Mouse (Mus musculus): ENCODE results near the gene Rasip1. TPM values are rescaled to one million over a fixed set of nuclear protein-coding genes. Genes with fewer than 3 reads are reported as not detected.

The Rasip1 gene
- total RNA-seq (2017): not detected in 2 replicates

DNA sequence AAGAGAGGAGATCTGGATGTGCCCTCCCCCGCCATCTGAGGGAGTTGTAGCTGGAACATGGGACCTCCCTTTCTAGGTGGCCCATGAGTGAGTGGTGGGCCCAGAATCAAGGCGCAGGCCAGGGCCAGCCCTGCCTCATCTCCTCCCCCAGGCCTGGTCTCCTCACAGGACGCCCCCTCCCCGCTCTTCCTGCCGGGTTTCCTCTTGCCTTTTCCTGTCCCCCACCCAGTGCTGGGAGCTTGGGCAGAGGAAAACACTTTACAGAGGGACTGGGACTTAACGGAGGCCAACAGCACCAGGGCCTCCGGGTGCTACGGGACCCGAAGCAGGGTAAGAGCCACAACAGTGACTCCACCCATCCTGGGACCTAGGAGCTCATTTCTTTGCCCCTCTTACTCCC lies at the start of gene Rasip1:
TSS of gene Rasip1 (plus strand) at position 228 of the 400 bp plus-strand sequence.
- ATAC-seq (replicated peaks; ENCODE audit: low read depth, poor library complexity, severe bottlenecking): no peak

DNA sequence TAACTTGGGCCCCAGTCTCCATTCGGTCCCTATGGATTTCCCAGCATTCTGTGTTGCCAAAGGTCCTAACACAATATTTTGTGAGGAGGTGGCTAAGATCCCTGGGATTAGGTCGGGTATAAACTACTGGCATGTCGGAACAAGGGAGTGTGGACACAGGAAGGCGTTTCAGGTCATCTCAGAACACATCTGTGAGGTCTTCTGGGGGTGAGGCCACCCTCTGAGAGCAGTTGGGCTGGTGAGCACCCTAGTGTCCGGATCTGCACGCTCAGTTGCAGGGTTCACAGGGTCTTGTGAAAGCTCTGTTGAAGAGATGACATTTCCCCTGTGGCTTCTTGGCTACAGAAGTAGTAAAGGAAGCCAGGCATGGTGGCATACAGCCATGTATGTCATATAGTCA lies 41.4 kb upstream of the Rasip1 start:
- no peak for ATAC-seq (replicated peaks; ENCODE audit: low read depth, poor library complexity, severe bottlenecking)

DNA sequence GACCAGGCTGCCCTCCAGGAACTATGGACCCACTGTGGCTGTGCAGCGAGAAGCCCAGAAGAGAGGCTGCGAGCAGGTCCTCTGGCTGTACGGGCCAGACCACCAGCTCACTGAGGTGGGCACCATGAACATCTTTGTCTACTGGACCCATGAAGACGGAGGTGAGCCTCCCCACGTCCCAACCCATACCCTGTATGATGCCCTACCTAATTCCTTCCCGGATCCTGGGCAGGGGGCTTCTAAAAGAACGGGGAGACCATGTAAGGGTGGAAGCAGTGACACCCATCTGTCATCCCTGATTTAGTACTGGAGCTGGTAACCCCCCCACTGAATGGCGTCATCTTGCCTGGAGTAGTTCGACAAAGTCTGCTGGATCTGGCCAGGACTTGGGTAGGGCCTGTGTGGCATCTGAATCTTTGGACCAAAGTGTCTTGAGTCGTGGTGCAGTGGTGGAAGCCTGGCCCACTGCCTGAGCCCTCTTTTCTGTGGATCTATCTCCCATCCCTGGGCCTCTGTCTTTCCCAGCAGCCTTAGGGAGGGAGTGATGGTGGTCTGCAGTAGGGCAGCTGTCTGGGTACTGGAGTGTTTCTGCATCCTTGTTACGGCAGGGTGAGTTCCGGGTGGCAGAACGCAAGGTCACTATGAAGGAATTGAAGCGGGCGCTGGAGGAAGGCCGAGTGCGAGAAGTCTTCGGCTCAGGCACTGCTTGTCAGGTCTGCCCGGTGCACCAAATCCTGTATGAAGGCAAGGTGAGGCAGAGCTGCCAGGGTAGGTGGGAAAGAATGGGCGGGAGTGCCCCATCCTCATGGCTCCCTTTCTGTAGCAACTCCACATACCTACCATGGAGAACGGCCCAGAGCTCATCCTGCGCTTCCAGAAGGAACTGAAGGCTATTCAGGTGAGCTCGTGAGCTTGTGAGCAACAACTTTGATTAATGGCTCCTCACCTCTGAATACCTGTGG lies 39.4 kb upstream of the Rasip1 start:
- ATAC-seq (replicated peaks; ENCODE audit: low read depth, poor library complexity, severe bottlenecking): no peak

DNA sequence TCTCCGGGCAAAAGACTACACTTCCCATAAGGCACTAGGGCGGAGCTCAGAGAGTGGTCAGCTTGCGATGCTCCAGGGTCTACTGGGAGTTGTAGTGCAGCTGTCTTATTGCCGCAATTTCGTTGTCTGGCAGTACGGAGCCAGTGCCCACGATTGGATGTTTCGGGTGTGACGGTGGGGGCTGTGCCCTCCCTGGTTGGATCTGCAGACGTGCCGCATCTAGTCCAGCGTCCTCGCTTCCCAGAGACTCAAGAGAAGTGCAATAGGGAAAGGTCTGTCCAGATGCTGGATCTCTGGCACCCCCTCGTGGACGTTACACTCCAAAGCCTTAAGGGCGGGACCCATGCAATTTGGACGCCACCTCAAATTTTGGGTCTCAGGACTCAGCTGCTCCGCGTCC lies 38.1 kb upstream of the Rasip1 start:
- peak; percentile 86 for ATAC-seq (replicated peaks; ENCODE audit: low read depth, poor library complexity, severe bottlenecking)

DNA sequence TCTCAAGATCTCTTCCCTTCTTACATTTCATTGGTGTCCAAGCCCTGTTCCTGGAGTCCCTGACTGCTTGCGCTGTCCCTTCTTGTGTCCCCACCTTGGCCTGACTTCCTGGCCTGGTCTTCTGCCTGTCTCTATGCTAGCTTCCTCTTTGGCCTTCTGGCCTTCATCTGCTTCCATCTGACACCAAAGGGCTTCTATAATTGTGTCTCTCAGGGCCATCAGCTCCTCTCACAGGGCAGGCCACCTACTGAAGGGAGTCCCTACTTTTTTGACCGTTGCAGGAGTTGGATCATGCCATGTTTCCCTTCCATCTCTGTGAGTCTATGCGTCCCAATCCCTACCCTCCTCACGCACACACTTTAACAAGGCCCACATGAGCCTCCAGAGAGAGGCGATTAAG lies 37.4 kb upstream of the Rasip1 start:
- ATAC-seq (replicated peaks; ENCODE audit: low read depth, poor library complexity, severe bottlenecking): no peak

DNA sequence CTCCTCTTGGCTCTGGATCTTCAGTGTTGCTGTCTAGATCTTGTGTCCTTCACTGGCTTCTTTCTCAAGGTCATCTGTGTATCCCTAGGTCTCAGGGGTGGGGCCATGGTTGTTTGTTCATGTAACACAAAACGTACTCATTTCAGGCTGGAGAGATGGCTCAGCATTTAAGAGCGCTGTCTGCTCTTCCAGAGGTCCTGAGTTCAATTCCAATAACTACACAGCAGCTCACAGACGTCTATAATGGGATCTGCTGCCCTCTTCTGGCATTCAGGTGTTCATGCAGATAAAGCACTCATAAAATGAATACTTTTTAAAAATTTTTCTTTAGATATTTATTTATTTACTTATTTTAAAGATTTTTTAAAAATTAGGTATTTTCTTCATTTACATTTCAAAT lies 36.4 kb upstream of the Rasip1 start:
- no peak for ATAC-seq (replicated peaks; ENCODE audit: low read depth, poor library complexity, severe bottlenecking)

DNA sequence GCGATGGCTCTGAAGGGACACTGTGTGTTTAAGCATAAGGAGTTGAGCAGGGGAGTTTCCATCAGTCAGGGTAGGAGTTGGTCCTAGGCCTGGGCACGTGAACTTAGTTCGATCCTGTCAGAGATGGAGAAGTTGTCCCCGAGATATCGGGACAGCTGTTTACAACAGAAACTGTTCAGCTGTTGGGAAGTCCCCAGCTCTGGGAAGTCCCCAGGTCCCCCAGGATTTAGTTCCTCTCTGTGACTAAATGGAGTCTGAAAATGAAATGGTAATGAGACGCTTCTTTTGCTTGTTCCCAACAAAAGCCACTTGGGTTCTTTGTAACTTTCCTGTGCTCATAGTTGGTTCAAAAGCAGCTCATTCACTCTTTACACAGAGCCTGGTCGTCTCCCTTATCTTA lies 35.4 kb upstream of the Rasip1 start:
- ATAC-seq (replicated peaks; ENCODE audit: low read depth, poor library complexity, severe bottlenecking): no peak

DNA sequence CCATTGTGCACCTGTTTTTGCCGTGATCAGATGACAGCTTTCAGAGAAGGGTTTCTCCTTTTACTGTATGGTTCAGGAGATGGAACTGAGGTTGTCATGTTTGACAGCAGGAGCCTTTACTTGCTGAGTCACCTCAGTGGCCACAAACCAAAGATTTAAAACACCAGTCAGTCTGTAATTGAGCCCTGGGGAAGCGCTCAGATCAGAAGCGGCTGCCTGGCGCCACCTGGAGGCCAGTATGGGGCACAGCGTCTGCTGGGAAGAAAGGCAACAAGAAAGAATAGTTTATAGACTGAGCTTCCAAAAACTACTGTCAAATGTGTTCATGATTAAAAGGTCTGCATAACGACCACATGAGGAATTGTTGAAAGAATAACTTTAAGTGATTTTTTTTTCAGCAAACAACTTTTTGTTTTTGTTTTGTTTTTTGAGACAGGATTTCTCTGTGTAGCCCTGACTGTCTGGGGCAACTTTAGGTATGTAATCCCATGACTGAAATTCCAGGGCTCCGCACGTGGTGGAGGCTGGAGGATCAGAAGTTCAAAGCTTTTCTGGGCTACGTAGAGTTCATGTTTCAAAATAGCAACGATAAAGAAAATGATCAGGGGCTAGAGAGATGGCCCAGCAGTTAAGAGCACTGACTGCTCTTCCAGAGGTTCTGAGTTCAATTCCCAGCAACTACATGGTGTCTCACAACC lies 34.0 kb upstream of the Rasip1 start:
- peak; percentile 64 for ATAC-seq (replicated peaks; ENCODE audit: low read depth, poor library complexity, severe bottlenecking)

DNA sequence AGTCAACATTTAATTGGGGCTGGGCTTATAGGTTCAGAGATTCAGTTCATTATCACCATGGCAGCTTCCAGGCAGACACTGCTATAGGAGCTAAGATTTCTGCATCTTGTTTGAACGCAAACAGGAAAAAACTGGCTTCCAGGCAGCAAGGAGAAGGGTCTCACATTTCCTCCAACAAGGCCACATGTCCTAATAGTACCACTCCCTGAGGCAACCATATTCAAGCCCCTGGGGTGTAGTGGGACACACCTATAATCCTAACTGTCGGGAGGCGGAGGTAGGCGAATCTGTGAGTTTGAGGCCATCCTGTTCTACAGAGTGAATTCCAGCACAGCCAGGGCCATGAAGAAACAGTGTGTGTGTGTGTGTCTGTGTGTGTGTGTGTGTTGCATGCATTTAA lies 32.1 kb upstream of the Rasip1 start:
- ATAC-seq (replicated peaks; ENCODE audit: low read depth, poor library complexity, severe bottlenecking): no peak

DNA sequence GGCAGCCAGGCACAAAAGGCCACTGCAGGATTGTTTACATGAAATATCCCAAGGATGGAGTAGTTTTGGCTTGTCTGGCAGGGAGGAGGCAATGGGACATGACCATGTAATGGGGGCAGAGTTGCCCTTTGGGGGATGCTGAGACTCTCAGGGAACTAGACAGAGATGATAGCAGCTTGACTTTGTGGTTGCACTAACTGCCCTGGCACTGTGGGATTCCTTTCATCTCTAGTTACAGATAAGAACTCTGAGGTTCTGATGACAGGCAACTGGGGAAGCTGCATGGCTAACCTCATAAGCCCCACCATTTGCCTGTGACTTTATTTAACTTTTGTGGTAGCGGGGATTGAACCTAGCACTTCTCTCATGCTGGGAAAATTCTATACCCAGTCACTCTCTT lies 31.2 kb upstream of the Rasip1 start:
- peak; percentile 26; the same call in 1 of the 2 replicates for ATAC-seq (replicated peaks; ENCODE audit: low read depth, poor library complexity, severe bottlenecking)

DNA sequence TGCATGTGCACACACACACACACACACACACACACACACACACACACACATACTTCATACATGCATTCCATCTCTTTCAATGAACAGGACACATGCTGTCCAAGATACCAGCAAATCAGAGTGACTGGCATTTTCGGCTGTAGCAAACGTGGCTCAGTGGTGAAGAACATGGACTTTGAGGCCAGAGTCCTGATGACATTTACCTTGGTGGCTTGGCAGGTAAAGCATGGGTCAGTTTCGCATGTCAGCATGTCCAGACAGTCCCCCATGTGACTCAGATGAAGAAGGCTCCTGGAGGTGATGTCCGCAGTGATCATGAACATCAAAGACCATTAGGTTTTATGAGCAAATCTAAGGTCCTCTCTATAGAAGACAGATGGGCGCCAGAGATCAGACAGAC lies 30.3 kb upstream of the Rasip1 start:
- ATAC-seq (replicated peaks; ENCODE audit: low read depth, poor library complexity, severe bottlenecking): no peak

DNA sequence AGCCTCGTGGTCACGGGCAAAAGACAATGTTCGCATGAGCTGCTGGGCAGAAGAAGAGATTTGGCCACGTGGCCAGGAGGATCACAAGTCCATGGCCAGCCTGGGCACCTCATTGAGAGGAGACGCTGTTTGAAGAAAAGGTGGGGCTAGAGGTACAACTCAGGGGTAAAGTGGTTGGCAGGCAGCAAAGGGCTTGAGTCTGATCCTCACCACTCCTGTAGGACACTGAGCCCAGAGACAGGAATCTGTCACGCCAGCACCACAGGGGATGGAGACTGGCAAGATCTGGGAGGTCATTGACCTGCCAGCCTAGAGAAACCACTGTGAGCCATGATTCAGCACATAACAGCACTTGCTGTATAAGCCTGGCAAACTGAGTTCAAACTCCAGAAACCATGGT lies 29.8 kb upstream of the Rasip1 start:
- no peak for ATAC-seq (replicated peaks; ENCODE audit: low read depth, poor library complexity, severe bottlenecking)

DNA sequence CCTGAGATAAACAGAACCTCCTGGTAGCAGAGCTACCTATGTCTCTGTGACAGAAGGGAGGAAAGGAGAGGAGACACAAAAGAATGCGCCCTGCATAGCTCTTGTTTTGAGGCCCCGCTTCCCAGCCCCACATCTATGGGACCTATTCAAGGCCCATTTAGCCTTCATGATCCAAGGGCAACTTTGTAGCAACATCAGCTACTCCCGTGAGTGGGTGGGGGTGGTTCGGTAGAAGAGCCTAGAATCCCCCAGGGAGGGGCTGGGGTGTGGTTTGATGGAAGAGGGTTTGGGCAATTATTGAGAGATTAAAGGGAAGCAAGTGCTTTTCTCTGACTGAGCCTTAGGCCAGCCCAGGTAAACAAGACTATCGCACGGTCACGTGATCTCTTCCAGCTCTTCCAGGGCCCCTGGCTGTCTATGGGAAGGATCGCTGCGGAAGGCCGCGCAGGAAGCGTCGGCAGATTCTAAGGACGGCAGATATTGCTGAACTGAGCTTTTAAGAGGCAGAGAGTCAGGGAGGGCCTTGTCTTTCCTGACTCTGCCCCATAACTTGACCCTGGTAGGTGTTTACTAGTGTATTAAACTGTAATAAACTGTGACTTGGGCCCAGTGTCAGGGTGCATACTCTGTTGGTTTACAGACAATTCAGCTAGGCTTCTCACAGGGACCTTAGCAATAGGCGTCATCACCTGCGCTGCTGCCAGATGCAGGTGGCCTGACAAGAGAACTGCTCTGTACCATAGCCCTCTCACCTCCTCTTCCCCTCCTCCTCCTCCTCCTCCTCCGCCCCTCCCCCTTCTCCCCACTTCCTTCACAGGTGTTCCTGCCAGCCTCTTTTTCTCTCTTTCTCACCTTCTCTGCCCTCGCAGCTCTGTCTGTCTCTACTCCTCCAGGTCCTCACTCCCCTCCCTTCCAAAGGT lies 28.1 kb upstream of the Rasip1 start:
- ATAC-seq (replicated peaks; ENCODE audit: low read depth, poor library complexity, severe bottlenecking): no peak

DNA sequence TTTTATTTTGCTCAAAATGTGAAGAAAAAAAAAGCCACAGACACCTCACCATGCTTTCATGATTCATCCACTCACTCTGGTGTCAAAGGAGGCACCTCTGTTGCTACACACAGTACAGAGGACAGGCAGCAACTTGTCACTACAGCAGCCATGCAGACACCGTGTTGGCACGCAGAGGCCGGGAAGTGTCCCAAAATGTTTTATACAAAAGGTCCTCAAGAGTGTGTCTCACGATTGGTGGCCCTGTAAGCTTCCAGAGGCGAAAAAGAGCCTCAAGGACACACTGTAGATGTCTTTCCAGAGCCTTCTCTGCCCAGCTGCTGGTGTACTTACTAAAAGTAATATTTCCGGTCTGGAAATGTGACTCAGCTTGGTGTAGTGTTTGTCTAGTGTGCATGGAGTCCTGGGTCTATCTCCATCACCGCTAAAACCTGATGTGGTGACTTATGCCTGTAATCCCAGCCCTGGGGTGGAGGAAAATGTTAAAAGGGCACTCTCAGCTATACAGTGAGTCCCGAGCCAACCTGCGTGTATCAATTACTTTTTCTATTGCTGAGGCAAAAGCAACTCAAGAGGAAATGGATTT lies 21.5 kb upstream of the Rasip1 start:
- ATAC-seq (replicated peaks; ENCODE audit: low read depth, poor library complexity, severe bottlenecking): no peak

DNA sequence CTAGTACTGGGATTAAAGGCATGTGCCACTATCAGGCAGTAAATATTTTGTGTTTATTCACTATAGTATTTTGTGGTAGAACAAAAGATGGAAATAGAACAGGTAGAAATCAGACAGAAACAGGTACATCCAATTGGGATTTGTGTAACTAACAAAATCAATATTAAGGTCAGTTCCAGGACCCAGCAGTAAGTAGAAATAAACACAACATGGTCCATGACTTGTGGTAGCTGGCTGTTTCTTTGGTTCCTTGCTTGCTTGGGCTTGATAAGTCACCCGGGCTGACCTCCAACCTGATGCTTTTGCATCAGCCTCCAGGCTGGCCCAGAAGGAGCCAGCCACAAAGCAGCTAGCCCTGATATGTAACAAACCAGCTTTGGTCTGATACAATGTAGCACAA lies 17.8 kb upstream of the Rasip1 start:
- no peak for ATAC-seq (replicated peaks; ENCODE audit: low read depth, poor library complexity, severe bottlenecking)

DNA sequence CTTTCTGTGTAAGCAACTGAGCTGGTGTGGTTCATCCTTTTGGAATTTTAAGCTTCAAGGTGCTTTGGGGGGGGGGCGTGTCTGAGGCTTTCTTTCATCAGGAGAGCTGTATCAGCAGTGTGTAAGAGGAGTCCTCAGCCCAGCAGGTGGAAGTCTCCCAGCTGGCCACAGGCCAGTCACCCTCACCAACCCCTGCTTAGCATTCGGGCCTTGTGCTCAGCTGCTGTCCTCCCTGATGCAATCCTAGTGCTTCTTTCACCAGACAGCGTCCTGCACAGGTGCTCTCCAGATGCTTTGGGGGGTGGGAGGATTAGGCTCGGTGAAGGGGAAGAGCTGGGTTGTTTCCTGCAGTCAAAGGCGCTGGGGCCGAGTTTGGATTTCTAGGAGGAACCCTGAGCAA lies 11.0 kb upstream of the Rasip1 start:
- ATAC-seq (replicated peaks; ENCODE audit: low read depth, poor library complexity, severe bottlenecking): no peak

DNA sequence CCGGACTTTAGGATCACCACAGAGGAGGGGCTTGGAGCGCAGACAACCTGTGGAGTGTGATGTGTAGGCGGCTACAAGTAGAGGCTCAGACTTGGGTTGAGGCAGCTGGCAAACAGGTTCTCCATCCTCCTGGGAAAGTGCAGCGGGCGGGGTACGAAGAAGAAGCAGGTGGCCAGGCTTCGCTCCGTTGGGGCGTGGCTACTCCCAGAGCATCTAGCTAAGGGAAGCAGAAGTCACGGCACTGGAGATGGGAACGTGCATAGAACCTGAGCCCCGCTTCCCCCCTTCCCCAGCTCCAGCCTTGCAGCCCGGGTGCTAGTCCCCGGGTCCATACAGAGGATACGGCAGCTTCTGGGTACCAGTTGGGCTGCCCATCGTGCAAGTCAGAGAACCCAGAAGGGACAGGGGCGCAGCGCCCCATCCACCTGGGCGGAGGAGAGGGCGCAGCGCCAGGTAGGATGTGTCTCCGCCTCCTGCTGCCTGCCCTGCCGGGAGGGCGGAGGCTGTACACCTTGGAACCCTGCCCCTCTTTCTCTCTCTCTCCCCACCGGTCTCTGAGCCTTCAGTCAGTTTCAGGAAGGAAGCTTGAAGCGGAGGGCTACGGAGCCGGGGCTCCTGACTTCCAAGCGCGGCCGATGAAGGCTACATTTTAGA lies 10.1 kb upstream of the Rasip1 start, which contains the start of gene Fut1:
TSS of gene Fut1 (plus strand) at position 248 of the 654 bp plus-strand sequence.
- ATAC-seq (replicated peaks; ENCODE audit: low read depth, poor library complexity, severe bottlenecking): no peak

DNA sequence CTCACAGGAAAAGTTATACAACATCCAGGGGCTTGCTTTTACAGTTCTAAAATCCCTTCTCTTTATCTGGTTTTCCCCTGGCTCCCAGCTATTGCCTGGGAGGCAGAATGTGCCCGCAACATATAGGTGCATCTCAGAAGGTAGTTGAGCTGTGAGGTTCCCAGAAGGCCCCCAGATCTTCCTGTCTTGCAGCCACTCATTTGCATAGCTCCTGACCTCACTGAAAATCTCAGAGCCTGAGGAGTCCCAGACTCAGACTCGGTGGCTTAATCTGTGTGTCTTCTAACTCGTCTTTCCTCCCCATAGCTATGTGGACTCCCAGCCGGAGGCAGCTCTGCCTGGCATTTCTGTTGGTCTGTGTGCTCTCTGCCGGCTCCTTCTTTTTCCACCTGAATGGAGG lies 9.0 kb upstream of the Rasip1 start:
- no peak for ATAC-seq (replicated peaks; ENCODE audit: low read depth, poor library complexity, severe bottlenecking)

DNA sequence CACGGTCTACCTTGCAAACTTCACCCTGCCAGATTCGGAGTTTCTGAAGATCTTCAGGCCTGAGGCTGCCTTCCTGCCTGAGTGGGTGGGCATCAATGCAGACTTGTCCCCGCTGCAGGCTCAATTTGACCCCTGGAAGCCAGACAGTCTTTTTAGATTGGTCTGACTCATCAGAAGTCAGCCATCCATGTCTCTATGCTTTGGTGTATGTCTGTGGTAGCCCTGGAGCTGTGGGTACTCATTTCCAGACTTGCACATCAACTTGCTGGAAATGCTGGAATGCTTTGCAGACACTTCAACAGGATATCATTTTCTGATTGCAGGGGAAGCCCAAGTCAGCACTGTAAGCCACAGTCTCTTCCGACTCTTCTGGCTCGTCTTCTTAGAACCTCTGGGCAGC lies 7.7 kb upstream of the Rasip1 start:
- ATAC-seq (replicated peaks; ENCODE audit: low read depth, poor library complexity, severe bottlenecking): no peak
